Mouse (Mus musculus): Measurements from ENCODE around the gene Egfem1. TPM values are rescaled to one million over a fixed set of nuclear protein-coding genes. Genes with fewer than 3 reads are reported as not detected.
A peak's percentile ranks its signal among the peaks of the same experiment; 100 is the strongest.

Gene Egfem1
- polyA plus RNA-seq, 1 experiment from 2014 or later = 4.7 TPM

- H3K27me3 ChIP-seq (replicated peaks; ENCODE audit: control insufficient read depth, insufficient read depth, low read length) = no peaks in the 10 kb centered on the region
- ATAC-seq (no peak), DNase-seq (ENCODE audit: low spot score) (no peak)
- no peak overlapping the region for H3K9ac ChIP-seq (ENCODE audit: low read length)
- H3K4me3 ChIP-seq (ENCODE audit: low read depth, low read length) = no peak overlapping the region
- no peak overlapping the region for H3K27ac ChIP-seq (ENCODE audit: low read depth, low read length)
- WGBS = 93% methylated on average over 4 of the region's 4 CpGs
- no peaks in the 10 kb centered on the region for H3K4me1 ChIP-seq (ENCODE audit: control insufficient read depth, insufficient read depth, low read length)
- no peaks in the 10 kb centered on the region for H3K9me3 ChIP-seq (replicated peaks; ENCODE audit: control insufficient read depth, low read length)
- no peak overlapping the region for H3K4me2 ChIP-seq (ENCODE audit: low read length)
- no peaks in the 10 kb centered on the region for H3K36me3 ChIP-seq (ENCODE audit: control insufficient read depth, insufficient read depth, low read length)
Measured at GRCm38 (mm10) chr3:29071315-29071714, 10.5 kb upstream of the Egfem1 start.

GRCm38 (mm10) chr3:29081517-29081916 is 306 bp upstream of the Egfem1 start:
- Histone ChIP-seq H3K9ac (ENCODE audit: low read length) (0 out of 2 replicates have a peak overlapping the region, but pooled peaks have one; percentile 4), H3K27ac (ENCODE audit: low read depth, low read length) (no peak overlapping the region), H3K4me1 (ENCODE audit: control insufficient read depth, insufficient read depth, low read length) (peaks cover 6% of the 10 kb centered on the region), H3K36me3 (ENCODE audit: control insufficient read depth, insufficient read depth, low read length) (no peaks in the 10 kb centered on the region), H3K4me2 (ENCODE audit: low read length) (peak overlapping the region; percentile 96), H3K27me3 (replicated peaks; ENCODE audit: control insufficient read depth, insufficient read depth, low read length) (no peaks in the 10 kb centered on the region), H3K4me3 (ENCODE audit: low read depth, low read length) (peak overlapping the region; percentile 50), H3K9me3 (replicated peaks; ENCODE audit: control insufficient read depth, low read length) (no peaks in the 10 kb centered on the region)
- DNase-seq (ENCODE audit: low spot score) = peak; percentile 31
- ATAC-seq = peak; percentile 15; the same call in 1 of the 2 replicates
- 19% methylated on average over 13 of the region's 13 CpGs for WGBS

- Histone ChIP-seq H3K4me2 (ENCODE audit: low read length) (peak overlapping the region; percentile 96), H3K9ac (ENCODE audit: low read length) (peak overlapping the region; percentile 62), H3K4me3 (ENCODE audit: low read depth, low read length) (peak overlapping the region; percentile 50), H3K36me3 (ENCODE audit: control insufficient read depth, insufficient read depth, low read length) (no peaks in the 10 kb centered on the region), H3K27ac (ENCODE audit: low read depth, low read length) (peak overlapping the region; percentile 33; the same call in 1 of the 2 replicates), H3K27me3 (replicated peaks; ENCODE audit: control insufficient read depth, insufficient read depth, low read length) (no peaks in the 10 kb centered on the region), H3K9me3 (replicated peaks; ENCODE audit: control insufficient read depth, low read length) (no peaks in the 10 kb centered on the region), H3K4me1 (ENCODE audit: control insufficient read depth, insufficient read depth, low read length) (peaks cover 6% of the 10 kb centered on the region)
- peak; percentile 86 for ATAC-seq
- DNase-seq (ENCODE audit: low spot score) = peak; percentile 43
- WGBS = under 1% methylated on average over 47 of the region's 59 CpGs
Measured at GRCm38 (mm10) chr3:29082296-29082995, 623 bp downstream of the Egfem1 start.

GRCm38 (mm10) chr3:29082996-29083350 is 1.1 kb downstream of the Egfem1 start:
- DNase-seq (ENCODE audit: low spot score) (peak; percentile 43), ATAC-seq (no peak)
- no peaks in the 10 kb centered on the region for H3K9me3 ChIP-seq (replicated peaks; ENCODE audit: control insufficient read depth, low read length)
- 1% methylated on average over 12 of the region's 12 CpGs for WGBS
- no peaks in the 10 kb centered on the region for H3K36me3 ChIP-seq (ENCODE audit: control insufficient read depth, insufficient read depth, low read length)
- 0 out of 2 replicates have a peak overlapping the region, but pooled peaks have one; percentile 33 for H3K27ac ChIP-seq (ENCODE audit: low read depth, low read length)
- H3K4me2 ChIP-seq (ENCODE audit: low read length) = peak overlapping the region; percentile 96
- H3K4me3 ChIP-seq (ENCODE audit: low read depth, low read length) = peak overlapping the region; percentile 50
- peak overlapping the region; percentile 62 for H3K9ac ChIP-seq (ENCODE audit: low read length)
- H3K27me3 ChIP-seq (replicated peaks; ENCODE audit: control insufficient read depth, insufficient read depth, low read length) = no peaks in the 10 kb centered on the region
- H3K4me1 ChIP-seq (ENCODE audit: control insufficient read depth, insufficient read depth, low read length) = peaks cover 6% of the 10 kb centered on the region

- no peak overlapping the region for H3K27ac ChIP-seq (ENCODE audit: low read depth, low read length)
- no peak overlapping the region for H3K4me2 ChIP-seq (ENCODE audit: low read length)
- no peak overlapping the region for H3K9ac ChIP-seq (ENCODE audit: low read length)
- H3K9me3 ChIP-seq (replicated peaks; ENCODE audit: control insufficient read depth, low read length) = no peaks in the 10 kb centered on the region
- no peaks in the 10 kb centered on the region for H3K4me1 ChIP-seq (ENCODE audit: control insufficient read depth, insufficient read depth, low read length)
- DNase-seq (ENCODE audit: low spot score) (no peak), ATAC-seq (no peak)
- WGBS = 73% methylated on average over 2 of the region's 2 CpGs
- H3K27me3 ChIP-seq (replicated peaks; ENCODE audit: control insufficient read depth, insufficient read depth, low read length) = no peaks in the 10 kb centered on the region
- no peak overlapping the region for H3K4me3 ChIP-seq (ENCODE audit: low read depth, low read length)
- H3K36me3 ChIP-seq (ENCODE audit: control insufficient read depth, insufficient read depth, low read length) = no peaks in the 10 kb centered on the region
Measured at GRCm38 (mm10) chr3:29098467-29098866, 16.6 kb downstream of the Egfem1 start.

- no peak overlapping the region for H3K4me2 ChIP-seq (ENCODE audit: low read length)
- H3K36me3 ChIP-seq (ENCODE audit: control insufficient read depth, insufficient read depth, low read length) = no peaks in the 10 kb centered on the region
- H3K27ac ChIP-seq (ENCODE audit: low read depth, low read length) = no peak overlapping the region
- H3K4me3 ChIP-seq (ENCODE audit: low read depth, low read length) = no peak overlapping the region
- H3K9ac ChIP-seq (ENCODE audit: low read length) = no peak overlapping the region
- ATAC-seq = no peak
- no peaks in the 10 kb centered on the region for H3K27me3 ChIP-seq (replicated peaks; ENCODE audit: control insufficient read depth, insufficient read depth, low read length)
- WGBS = 88% methylated on average over 3 of the region's 3 CpGs
- H3K4me1 ChIP-seq (ENCODE audit: control insufficient read depth, insufficient read depth, low read length) = no peaks in the 10 kb centered on the region
- no peaks in the 10 kb centered on the region for H3K9me3 ChIP-seq (replicated peaks; ENCODE audit: control insufficient read depth, low read length)
- no peak for DNase-seq (ENCODE audit: low spot score)
Measured at GRCm38 (mm10) chr3:29106016-29106723, 24.3 kb downstream of the Egfem1 start.

- Histone ChIP-seq H3K4me2 (ENCODE audit: low read length) (no peak overlapping the region), H3K27ac (ENCODE audit: low read depth, low read length) (no peak overlapping the region), H3K4me3 (ENCODE audit: low read depth, low read length) (no peak overlapping the region), H3K4me1 (ENCODE audit: control insufficient read depth, insufficient read depth, low read length) (no peaks in the 10 kb centered on the region), H3K9ac (ENCODE audit: low read length) (no peak overlapping the region), H3K9me3 (replicated peaks; ENCODE audit: control insufficient read depth, low read length) (no peaks in the 10 kb centered on the region), H3K27me3 (replicated peaks; ENCODE audit: control insufficient read depth, insufficient read depth, low read length) (no peaks in the 10 kb centered on the region), H3K36me3 (ENCODE audit: control insufficient read depth, insufficient read depth, low read length) (no peaks in the 10 kb centered on the region)
- 88% methylated on average over 1 of the region's 1 CpGs for WGBS
- DNase-seq (ENCODE audit: low spot score) (no peak), ATAC-seq (no peak)
Measured at GRCm38 (mm10) chr3:29107134-29107533, 25.3 kb downstream of the Egfem1 start.

GRCm38 (mm10) chr3:29110321-29110720 is 28.5 kb downstream of the Egfem1 start:
- Histone ChIP-seq H3K27ac (ENCODE audit: low read depth, low read length) (no peak overlapping the region), H3K4me1 (ENCODE audit: control insufficient read depth, insufficient read depth, low read length) (no peaks in the 10 kb centered on the region), H3K4me3 (ENCODE audit: low read depth, low read length) (no peak overlapping the region), H3K27me3 (replicated peaks; ENCODE audit: control insufficient read depth, insufficient read depth, low read length) (no peaks in the 10 kb centered on the region), H3K36me3 (ENCODE audit: control insufficient read depth, insufficient read depth, low read length) (no peaks in the 10 kb centered on the region), H3K9me3 (replicated peaks; ENCODE audit: control insufficient read depth, low read length) (no peaks in the 10 kb centered on the region), H3K9ac (ENCODE audit: low read length) (no peak overlapping the region), H3K4me2 (ENCODE audit: low read length) (no peak overlapping the region)
- ATAC-seq = no peak
- WGBS = 84% methylated on average over 2 of the region's 2 CpGs
- no peak for DNase-seq (ENCODE audit: low spot score)

GRCm38 (mm10) chr3:29114517-29114916 is 32.7 kb downstream of the Egfem1 start:
- Histone ChIP-seq H3K4me1 (ENCODE audit: control insufficient read depth, insufficient read depth, low read length) (no peaks in the 10 kb centered on the region), H3K4me2 (ENCODE audit: low read length) (no peak overlapping the region), H3K4me3 (ENCODE audit: low read depth, low read length) (no peak overlapping the region), H3K9me3 (replicated peaks; ENCODE audit: control insufficient read depth, low read length) (no peaks in the 10 kb centered on the region), H3K27me3 (replicated peaks; ENCODE audit: control insufficient read depth, insufficient read depth, low read length) (no peaks in the 10 kb centered on the region), H3K27ac (ENCODE audit: low read depth, low read length) (no peak overlapping the region), H3K36me3 (ENCODE audit: control insufficient read depth, insufficient read depth, low read length) (no peaks in the 10 kb centered on the region), H3K9ac (ENCODE audit: low read length) (no peak overlapping the region)
- DNase-seq (ENCODE audit: low spot score) (no peak), ATAC-seq (no peak)
- WGBS = 88% methylated on average over 3 of the region's 3 CpGs

All from forebrain, embryonic 14.5 days (tissue).